Mouse (Mus musculus): ENCODE data around the gene Ubl5.

GRCm38 (mm10) chr9:20664982-20665637, 22.4 kb downstream of the Ubl5 start:
- no peak for TF ChIP-seq EP300 (IDR thresholded peaks at IDR 0.05; ENCODE audit: insufficient read depth, low read depth, low read length)
- no peak for TF ChIP-seq CTCF (IDR thresholded peaks at IDR 0.05; ENCODE audit: low read depth, low read length)
- TF ChIP-seq POLR2A (IDR thresholded peaks at IDR 0.05; ENCODE audit: insufficient read depth, low read length) = no peak

Data from ES-Bruce4 (cell line).